Mouse (Mus musculus) gastrocnemius, postnatal 14 days (tissue): ENCODE data around the gene Cyp2t4. TPM values are rescaled to one million over a fixed set of nuclear protein-coding genes. Genes with fewer than 3 reads are reported as not detected.

Experiments used
- DNase-seq: peaks from one replicate; pipeline ENCODE4 v3.0.0; 2021; ENCODE audit warnings: mixed read lengths
- intact Hi-C: fragments of 180-260 bp; cut with DNase I; formaldehyde crosslinking; loops from one replicate; pipeline ENCODE4 v1.15.1; 2025; ENCODE audit warnings: low total_unique reads
- total RNA-seq, 2 experiments: library from RNA; stranded (reverse); gene quantifications; 2 replicates each; pipeline ENCODE4 v1.2.3; 2021

Gene Cyp2t4
- total RNA-seq, 2 experiments from 2014 or later = not detected

DNA sequence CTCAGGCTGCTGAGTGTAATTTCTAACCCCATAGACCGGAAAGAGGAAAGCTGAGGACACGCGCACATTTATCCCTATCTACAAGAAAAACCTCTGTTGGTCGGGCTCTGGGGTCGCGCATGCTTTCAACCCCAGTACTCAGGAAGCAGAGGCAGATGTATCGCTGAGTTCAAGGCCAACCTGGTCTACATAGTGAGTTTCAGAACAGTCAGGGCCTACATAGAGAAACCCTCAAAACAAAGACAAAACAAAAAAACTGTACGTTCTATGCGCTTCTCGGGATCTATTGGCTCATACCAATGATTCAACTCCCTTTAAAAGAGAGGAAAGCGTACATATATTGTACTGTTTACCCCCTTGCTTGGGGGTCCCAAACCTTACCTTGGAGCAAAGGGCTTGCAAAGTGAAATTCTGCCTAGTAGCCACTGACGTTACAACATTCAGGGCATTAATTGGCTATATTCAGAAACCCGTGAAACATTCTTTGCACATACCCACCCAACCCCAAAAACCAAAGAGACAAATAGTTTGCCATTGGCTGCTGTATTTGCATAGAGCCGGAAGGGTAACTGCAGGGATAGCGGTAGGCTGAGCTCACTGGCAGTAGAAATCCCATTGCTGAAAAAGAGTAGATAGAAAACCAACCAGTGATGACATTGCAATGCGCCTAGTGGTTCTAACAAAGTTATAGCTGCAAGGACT is 25.9 kb downstream of the Cyp2t4 start:
- no peak for DNase-seq
- intact Hi-C loops = no loop called here

DNA sequence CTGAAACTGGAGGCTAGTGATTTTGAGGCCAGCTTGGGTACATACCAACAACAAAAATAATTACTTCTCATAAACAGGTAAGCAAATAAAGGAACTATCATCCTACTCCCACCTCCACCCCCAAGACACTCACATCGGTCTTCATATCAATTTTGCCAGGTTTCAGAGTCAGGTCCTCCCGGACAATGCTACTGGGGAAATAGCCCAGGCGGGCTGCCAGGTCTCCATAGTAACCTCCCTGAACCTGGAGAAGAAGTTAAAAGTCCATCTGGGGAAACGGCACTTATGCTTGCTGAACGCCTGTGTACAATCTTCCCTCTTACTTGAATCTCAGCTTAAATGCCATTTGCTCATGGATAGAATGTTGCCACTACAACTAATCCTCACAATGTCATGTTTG is 26.5 kb downstream of the Cyp2t4 start:
- intact Hi-C loops = no loop called here

GRCm38 (mm10) chr7:27180837-27181695 is 27.6 kb downstream of the Cyp2t4 start, which contains the start of the genes Gm21983 and Mia:
Gene Gm21983, minus strand, starts transcription at chr7:27181086.
Gene Mia, minus strand, starts transcription at chr7:27181157.
- intact Hi-C loops = no loop called here

More for the DNA sequence above, 26.5 kb downstream of the Cyp2t4 start:
- peak; percentile 74 for DNase-seq

DNA sequence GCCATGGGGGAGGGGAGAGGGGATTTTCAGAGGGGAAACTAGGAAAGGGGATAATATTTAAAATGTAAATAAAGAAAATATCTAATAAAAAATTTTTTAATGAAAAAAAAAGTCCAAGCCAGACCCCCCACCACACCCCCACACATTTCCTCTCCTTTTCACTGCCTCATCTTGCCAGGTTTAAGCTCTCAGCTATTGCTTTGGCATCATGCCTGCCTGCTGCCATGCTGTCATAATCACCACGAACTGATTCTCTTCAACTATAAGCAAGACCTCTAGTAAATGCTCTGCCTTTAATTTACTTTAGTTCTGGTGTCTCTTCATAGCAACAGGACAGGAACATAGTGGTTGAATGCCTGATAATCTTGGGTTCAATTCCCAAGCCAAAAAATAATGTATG is 29.0 kb downstream of the Cyp2t4 start:
- intact Hi-C loops = no loop called here

More at GRCm38 (mm10) chr7:27180837-27181695, 27.6 kb downstream of the Cyp2t4 start, which contains the start of the genes Gm21983 and Mia:
- no peak for DNase-seq

DNA sequence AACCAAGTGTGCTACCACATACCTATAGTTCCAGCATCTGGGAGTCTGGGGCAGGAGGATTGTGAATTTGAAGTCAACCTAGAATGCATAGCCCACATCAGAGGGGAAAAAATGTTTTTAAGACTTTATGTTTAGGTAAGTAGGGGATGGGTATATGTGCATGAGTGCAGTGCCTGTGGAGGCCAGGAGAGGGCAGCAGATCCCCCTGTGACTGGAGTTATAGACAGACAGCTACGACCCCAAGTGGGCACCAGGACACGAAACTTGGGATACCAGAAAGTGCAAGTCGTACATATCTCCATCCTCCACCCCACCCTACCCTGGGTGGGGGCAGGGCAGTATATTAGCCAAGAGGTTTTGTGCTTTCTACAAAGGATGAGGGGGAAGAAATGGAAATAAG is 31.4 kb downstream of the Cyp2t4 start:
- intact Hi-C loops = no loop called here
- DNase-seq = no peak

More for the DNA sequence above, 29.0 kb downstream of the Cyp2t4 start:
- DNase-seq = no peak

DNA sequence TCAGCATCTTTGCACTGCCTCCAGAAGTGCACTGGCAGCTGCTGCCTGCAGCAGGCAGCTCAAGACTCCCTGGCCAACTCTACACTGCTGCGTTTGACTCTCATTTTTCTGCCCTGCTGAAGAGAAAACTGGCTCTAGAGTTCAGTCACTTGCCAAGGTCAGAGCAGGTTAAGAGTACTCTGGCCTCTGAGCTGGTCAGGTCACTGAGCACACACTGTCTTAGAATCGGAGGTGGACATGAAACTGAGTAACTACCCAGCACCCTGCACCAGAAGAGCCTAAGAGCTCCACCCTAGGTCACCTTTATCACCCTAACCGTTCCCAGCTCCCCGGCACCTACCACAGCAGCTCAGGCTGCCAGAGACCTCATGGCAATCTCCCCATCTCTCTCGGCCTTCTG is 32.5 kb downstream of the Cyp2t4 start:
- intact Hi-C loops = no loop called here
- no peak for DNase-seq

GRCm38 (mm10) chr7:27189271-27189931 is 35.9 kb downstream of the Cyp2t4 start:
- DNase-seq = no peak
- intact Hi-C loops = no loop called here

- DNase-seq = no peak
- intact Hi-C loops = no loop called here
Observed at GRCm38 (mm10) chr7:27192434-27192833, 38.9 kb downstream of the Cyp2t4 start.

- no peak for DNase-seq
- intact Hi-C loops = no loop called here
Observed at GRCm38 (mm10) chr7:27193731-27194130, 40.2 kb downstream of the Cyp2t4 start.

DNA sequence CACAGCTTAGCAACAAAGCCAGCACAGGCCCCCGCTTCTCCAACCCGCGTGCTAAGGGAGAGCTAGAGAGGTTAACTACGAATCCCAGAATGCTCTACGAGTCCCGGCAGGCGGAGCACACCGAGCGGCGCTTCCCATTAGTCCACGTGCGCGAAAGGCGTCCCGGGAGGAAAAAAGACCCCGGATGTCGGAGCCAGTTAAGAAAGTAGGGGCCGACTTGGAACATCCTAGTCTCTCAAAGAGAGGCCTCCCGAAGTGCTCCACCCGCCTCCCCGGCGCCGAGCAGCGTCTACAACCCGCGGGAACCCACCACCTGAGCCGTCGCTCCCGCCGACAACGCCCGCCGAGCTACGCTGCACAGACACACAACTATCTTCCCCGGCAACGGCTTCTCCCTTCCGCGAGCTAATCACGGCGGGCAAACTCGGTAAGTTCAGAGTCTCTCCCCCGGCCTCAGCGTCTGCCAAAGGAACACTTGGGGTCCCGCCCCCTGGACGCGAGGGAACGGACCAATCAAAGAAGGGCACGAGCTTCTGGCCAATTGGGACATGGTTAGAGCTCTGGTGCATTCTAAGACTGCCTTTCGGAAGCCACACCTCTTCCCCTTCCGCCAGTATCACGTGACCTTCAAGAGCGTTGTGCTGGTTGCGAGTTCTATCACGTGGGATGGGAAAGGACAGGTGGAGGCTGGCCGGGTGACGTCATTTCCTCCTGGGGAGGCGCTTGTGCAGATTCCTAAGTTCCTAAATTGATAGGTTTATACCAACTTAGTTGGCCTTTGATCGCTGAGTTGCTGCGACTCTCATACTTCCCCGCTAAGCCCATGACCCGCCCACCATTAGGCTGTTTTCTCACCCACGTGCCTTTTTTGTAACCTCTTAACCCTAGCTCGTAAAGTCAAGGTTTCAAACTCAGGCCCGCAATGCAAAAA is 42.4 kb downstream of the Cyp2t4 start, which contains the start of the genes BC024978 and Snrpa:
Gene BC024978 (plus strand): TSS at position 101 of the 931 bp plus-strand sequence.
Gene Snrpa (minus strand): TSS at position 591 of the 931 bp plus-strand sequence.
- intact Hi-C loops = no loop called here
- peak; percentile 96 for DNase-seq

- no peak for DNase-seq
- intact Hi-C loops = no loop called here
Observed at GRCm38 (mm10) chr7:27197136-27197535, 43.6 kb downstream of the Cyp2t4 start.

DNA sequence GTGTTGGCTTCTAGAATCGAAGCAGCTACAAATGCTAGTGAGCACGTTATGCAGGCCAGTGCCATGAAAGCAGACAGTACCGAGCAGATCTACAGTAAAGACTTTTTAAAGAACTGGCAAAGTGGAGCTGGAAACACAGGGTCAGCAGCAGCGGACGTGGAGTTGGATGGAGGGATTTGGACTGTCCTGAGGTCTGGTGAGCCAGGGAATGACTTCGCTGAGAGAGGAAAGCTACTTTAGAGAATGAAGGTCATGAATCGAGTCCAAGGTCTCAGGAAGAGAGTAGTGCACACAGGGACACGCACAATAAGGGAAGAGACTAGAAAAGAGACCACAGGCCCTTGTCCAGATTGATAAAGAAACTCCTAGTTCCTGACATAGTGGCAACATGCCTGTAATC is 44.1 kb downstream of the Cyp2t4 start:
- intact Hi-C loops = no loop called here

DNA sequence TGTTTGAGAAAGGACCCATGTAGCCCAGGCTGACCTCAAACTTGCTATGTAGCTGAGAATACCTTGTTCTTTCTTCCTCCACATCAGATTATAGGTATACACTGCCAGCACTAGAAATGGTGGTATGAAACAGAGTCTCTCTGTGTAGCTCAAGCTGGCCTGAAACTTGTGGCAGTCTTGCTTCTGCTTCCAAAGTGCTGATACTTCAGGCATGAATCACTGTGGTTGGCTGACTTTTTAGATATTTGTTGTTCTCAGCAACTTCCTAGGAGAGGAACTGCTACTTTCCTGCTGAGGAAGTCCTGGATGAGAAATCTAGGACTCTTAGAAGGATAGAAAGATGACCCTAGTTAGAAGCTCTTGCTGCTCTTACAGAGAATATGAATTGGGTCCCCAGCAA is 44.8 kb downstream of the Cyp2t4 start:
- DNase-seq = no peak
- intact Hi-C loops = no loop called here

More for the DNA sequence above, 44.1 kb downstream of the Cyp2t4 start:
- no peak for DNase-seq

DNA sequence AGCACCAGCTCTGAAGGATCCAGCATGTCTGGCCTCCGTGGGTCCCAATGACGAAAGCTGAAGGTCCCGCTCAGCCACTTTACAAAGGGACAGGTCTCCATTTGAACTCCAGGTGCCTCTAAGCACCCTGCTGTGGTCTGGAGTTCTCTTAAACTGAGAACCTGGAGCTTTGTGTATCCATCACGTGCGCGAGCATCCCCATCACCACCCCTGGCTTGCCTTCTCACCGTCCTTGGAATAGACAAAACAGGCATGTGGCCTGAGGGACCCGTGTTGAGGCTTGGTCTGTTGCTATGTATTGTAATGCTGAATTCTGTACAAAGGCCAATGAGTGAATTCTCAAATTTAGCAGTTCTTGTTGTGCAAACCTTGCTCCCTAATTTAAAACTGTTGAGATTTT is 45.3 kb downstream of the Cyp2t4 start:
- intact Hi-C loops = no loop called here

DNA sequence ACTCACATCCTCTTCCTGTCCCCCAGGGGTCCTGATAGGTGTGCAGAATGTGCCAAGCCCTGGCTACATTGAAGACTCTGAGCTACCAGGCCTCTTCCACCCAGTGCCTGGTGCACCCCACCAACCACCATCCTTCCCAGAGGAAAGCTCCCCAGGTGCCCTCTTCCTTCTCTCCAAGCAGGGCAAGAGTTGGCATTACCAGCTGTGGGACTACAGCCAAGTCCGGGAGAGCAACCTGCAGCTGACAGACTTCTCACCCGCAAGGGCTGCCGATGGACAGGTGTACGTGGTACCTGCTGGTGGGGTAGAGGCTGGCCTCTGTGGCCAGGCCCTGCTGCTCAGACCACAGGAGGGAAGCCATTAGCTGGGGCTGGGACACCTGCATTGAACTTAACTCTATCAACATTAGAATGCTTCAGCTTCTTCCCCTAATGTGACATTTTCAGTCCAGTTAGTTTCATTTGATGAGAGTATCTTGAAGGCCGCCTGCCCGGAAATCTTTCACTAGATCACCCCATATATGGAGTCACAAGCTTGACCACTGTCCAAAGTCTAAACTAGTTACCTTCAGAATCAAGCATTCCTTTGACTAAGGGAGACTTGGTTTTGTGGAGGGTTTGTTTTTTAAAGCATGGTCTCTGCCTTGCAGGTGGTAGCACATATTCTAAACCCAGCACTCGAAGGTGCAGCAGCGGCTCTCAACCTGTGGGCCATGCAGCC is 50.4 kb downstream of the Cyp2t4 start:
- DNase-seq = no peak
- intact Hi-C loops = no loop called here

More for the DNA sequence above, 45.3 kb downstream of the Cyp2t4 start:
- DNase-seq = no peak
